Mouse (Mus musculus): ENCODE measurements around the gene Akirin2. TPM values are rescaled to one million over a fixed set of nuclear protein-coding genes. Genes with fewer than 3 reads are reported as not detected.
"Not testable (repeated sequence)": the region's sequence is repeated elsewhere in the genome, so short reads cannot be mapped to it uniquely, and the experiment has no call there.

The Akirin2 gene
- polyA plus RNA-seq, 1 experiment from 2014 or later: 68.4 TPM

DNA sequence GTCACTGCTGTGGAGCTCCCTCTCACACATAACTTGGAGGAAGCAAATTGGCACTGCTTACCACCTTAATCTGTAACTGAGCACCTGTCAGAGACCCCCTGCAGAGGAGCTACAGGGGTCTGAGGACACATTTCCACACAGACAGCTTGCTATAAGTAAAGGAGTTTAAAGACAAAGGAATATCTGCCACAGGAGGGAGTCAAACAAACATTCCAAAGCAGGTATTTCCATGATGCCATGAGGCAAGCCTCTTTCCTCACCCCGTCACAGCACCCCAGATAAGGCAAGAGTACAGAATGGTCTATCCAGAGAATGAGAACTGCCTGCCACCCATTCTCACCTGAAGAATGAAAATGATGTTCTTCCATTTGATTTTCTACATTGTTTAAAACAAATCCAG, 28.5 kb downstream of the Akirin2 start:
- Histone ChIP-seq H3K27ac (ENCODE audit: low read length) (no peak overlapping the region), H3K4me2 (ENCODE audit: low read length) (no peak overlapping the region), H3K36me3 (ENCODE audit: control insufficient read depth, insufficient read depth, low read length) (peaks cover 33% of the 10 kb centered on the region), H3K9me3 (replicated peaks; ENCODE audit: control insufficient read depth, low read length, poor library complexity, severe bottlenecking) (no peaks in the 10 kb centered on the region), H3K9ac (ENCODE audit: low read depth, low read length) (no peak overlapping the region), H3K4me1 (ENCODE audit: control insufficient read depth, insufficient read depth, low read length) (no peaks in the 10 kb centered on the region), H3K4me3 (ENCODE audit: low read depth, low read length) (no peak overlapping the region), H3K27me3 (ENCODE audit: control insufficient read depth, insufficient read depth, low read depth, low read length) (no peaks in the 10 kb centered on the region)
- ATAC-seq: no peak
- 81% methylated on average over 1 of the region's 1 CpGs for WGBS

DNA sequence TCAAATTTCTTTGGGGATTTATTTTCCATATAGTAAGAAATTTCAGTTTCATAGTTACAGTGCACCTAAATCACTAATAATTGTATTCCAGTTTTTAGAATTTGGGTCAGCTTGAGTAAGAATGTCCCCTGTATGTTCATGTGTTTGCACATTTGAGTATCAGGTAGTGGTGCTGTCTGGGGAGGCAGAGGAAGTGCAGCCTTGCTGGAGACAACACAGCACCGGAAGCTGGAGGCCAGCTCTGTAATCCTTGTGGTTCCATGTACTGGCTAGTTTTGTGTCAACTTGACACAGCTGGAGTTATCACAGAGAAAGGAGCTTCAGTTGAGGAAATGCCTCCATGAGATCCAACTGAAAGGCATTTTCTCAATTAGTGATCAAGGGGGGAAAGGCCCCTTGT, 30.8 kb downstream of the Akirin2 start:
- H3K36me3 ChIP-seq (ENCODE audit: control insufficient read depth, insufficient read depth, low read length): peaks cover 35% of the 10 kb centered on the region
- not testable (repeated sequence) for H3K4me1 ChIP-seq (ENCODE audit: control insufficient read depth, insufficient read depth, low read length); H3K4me3 ChIP-seq (ENCODE audit: low read depth, low read length); H3K4me2 ChIP-seq (ENCODE audit: low read length); ATAC-seq; H3K9ac ChIP-seq (ENCODE audit: low read depth, low read length); H3K27me3 ChIP-seq (ENCODE audit: control insufficient read depth, insufficient read depth, low read depth, low read length); H3K27ac ChIP-seq (ENCODE audit: low read length); H3K9me3 ChIP-seq (replicated peaks; ENCODE audit: control insufficient read depth, low read length, poor library complexity, severe bottlenecking)
- WGBS: 88% methylated on average over 1 of the region's 1 CpGs

GRCm38 (mm10) chr4:34581990-34582389, 31.3 kb downstream of the Akirin2 start:
- Histone ChIP-seq H3K9me3 (replicated peaks; ENCODE audit: control insufficient read depth, low read length, poor library complexity, severe bottlenecking) (no peaks in the 10 kb centered on the region), H3K4me3 (ENCODE audit: low read depth, low read length) (no peak overlapping the region), H3K27me3 (ENCODE audit: control insufficient read depth, insufficient read depth, low read depth, low read length) (no peaks in the 10 kb centered on the region), H3K4me1 (ENCODE audit: control insufficient read depth, insufficient read depth, low read length) (no peaks in the 10 kb centered on the region), H3K9ac (ENCODE audit: low read depth, low read length) (no peak overlapping the region), H3K4me2 (ENCODE audit: low read length) (no peak overlapping the region), H3K27ac (ENCODE audit: low read length) (no peak overlapping the region), H3K36me3 (ENCODE audit: control insufficient read depth, insufficient read depth, low read length) (peaks cover 35% of the 10 kb centered on the region)
- ATAC-seq: no peak
- WGBS: 64% methylated on average over 7 of the region's 7 CpGs

- H3K9me3 ChIP-seq (replicated peaks; ENCODE audit: control insufficient read depth, low read length, poor library complexity, severe bottlenecking): no peaks in the 10 kb centered on the region
- no peaks in the 10 kb centered on the region for H3K27me3 ChIP-seq (ENCODE audit: control insufficient read depth, insufficient read depth, low read depth, low read length)
- H3K4me3 ChIP-seq (ENCODE audit: low read depth, low read length): no peak overlapping the region
- no peak for ATAC-seq
- H3K4me1 ChIP-seq (ENCODE audit: control insufficient read depth, insufficient read depth, low read length): no peaks in the 10 kb centered on the region
- H3K9ac ChIP-seq (ENCODE audit: low read depth, low read length): no peak overlapping the region
- peaks cover 31% of the 10 kb centered on the region for H3K36me3 ChIP-seq (ENCODE audit: control insufficient read depth, insufficient read depth, low read length)
- WGBS: 63% methylated on average over 5 of the region's 5 CpGs
- no peak overlapping the region for H3K27ac ChIP-seq (ENCODE audit: low read length)
- no peak overlapping the region for H3K4me2 ChIP-seq (ENCODE audit: low read length)
Measured at GRCm38 (mm10) chr4:34582476-34582875, 31.7 kb downstream of the Akirin2 start.

DNA sequence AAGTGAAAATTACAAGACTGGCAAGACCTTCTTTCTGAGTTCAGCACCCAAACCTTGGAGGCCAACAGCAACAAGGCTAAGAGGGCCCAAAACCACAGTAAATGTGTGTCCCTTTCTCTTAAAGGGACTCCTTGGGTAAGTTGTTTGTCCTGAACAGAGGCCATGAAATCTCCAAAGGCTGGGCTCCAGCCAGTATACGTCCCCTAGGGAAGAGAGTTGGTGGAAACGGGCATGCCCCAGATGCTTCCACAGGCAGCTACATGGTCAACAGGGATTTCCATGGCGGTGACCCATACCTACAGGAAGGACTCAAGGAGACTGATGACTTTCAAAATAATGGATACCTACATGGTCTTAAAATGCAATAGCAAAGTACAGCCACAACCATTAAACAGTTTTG, 32.7 kb downstream of the Akirin2 start:
- no peak overlapping the region for H3K4me3 ChIP-seq (ENCODE audit: low read depth, low read length)
- H3K36me3 ChIP-seq (ENCODE audit: control insufficient read depth, insufficient read depth, low read length): peaks cover 28% of the 10 kb centered on the region
- H3K9me3 ChIP-seq (replicated peaks; ENCODE audit: control insufficient read depth, low read length, poor library complexity, severe bottlenecking): no peaks in the 10 kb centered on the region
- H3K9ac ChIP-seq (ENCODE audit: low read depth, low read length): no peak overlapping the region
- no peaks in the 10 kb centered on the region for H3K4me1 ChIP-seq (ENCODE audit: control insufficient read depth, insufficient read depth, low read length)
- no peak for ATAC-seq
- no peak overlapping the region for H3K4me2 ChIP-seq (ENCODE audit: low read length)
- WGBS: 89% methylated on average over 3 of the region's 3 CpGs
- H3K27ac ChIP-seq (ENCODE audit: low read length): no peak overlapping the region
- no peaks in the 10 kb centered on the region for H3K27me3 ChIP-seq (ENCODE audit: control insufficient read depth, insufficient read depth, low read depth, low read length)

GRCm38 (mm10) chr4:34584871-34585607, 34.3 kb downstream of the Akirin2 start:
- no peaks in the 10 kb centered on the region for H3K4me1 ChIP-seq (ENCODE audit: control insufficient read depth, insufficient read depth, low read length)
- no peak for ATAC-seq
- H3K9me3 ChIP-seq (replicated peaks; ENCODE audit: control insufficient read depth, low read length, poor library complexity, severe bottlenecking): no peaks in the 10 kb centered on the region
- no peak overlapping the region for H3K9ac ChIP-seq (ENCODE audit: low read depth, low read length)
- no peak overlapping the region for H3K4me3 ChIP-seq (ENCODE audit: low read depth, low read length)
- peaks cover 25% of the 10 kb centered on the region for H3K36me3 ChIP-seq (ENCODE audit: control insufficient read depth, insufficient read depth, low read length)
- H3K27ac ChIP-seq (ENCODE audit: low read length): no peak overlapping the region
- H3K27me3 ChIP-seq (ENCODE audit: control insufficient read depth, insufficient read depth, low read depth, low read length): no peaks in the 10 kb centered on the region
- H3K4me2 ChIP-seq (ENCODE audit: low read length): no peak overlapping the region
- WGBS: 86% methylated on average over 7 of the region's 7 CpGs

DNA sequence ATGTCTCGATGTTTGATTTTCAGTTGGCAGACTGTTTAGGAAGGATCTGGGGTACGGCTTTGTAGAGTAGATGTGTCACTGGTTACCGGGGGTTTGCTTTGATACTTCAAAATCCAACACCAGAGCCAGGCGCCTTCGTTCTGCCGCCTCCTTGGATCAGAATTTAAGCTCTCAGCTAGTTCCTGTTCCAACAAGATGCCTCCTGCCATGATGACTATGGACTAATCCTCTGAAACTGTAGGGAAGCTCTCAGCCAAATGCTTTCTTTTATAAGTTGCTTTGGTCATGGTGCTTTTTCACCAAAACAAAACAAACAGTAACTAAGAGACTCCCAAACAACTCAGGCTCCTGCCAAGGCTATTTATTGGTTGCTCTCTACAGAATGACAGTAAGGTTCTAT, 52.4 kb downstream of the Akirin2 start:
- H3K4me2 ChIP-seq (ENCODE audit: low read length): no peak overlapping the region
- 80% methylated on average over 6 of the region's 6 CpGs for WGBS
- peaks cover 9% of the 10 kb centered on the region for H3K36me3 ChIP-seq (ENCODE audit: control insufficient read depth, insufficient read depth, low read length)
- no peak overlapping the region for H3K9ac ChIP-seq (ENCODE audit: low read depth, low read length)
- H3K9me3 ChIP-seq (replicated peaks; ENCODE audit: control insufficient read depth, low read length, poor library complexity, severe bottlenecking): no peaks in the 10 kb centered on the region
- no peak overlapping the region for H3K4me3 ChIP-seq (ENCODE audit: low read depth, low read length)
- no peaks in the 10 kb centered on the region for H3K27me3 ChIP-seq (ENCODE audit: control insufficient read depth, insufficient read depth, low read depth, low read length)
- H3K27ac ChIP-seq (ENCODE audit: low read length): no peak overlapping the region
- no peaks in the 10 kb centered on the region for H3K4me1 ChIP-seq (ENCODE audit: control insufficient read depth, insufficient read depth, low read length)
- no peak for ATAC-seq

GRCm38 (mm10) chr4:34606658-34607057, 55.9 kb downstream of the Akirin2 start:
- 96% methylated on average over 10 of the region's 10 CpGs for WGBS
- Histone ChIP-seq H3K9ac (ENCODE audit: low read depth, low read length) (no peak overlapping the region), H3K27ac (ENCODE audit: low read length) (no peak overlapping the region), H3K27me3 (ENCODE audit: control insufficient read depth, insufficient read depth, low read depth, low read length) (no peaks in the 10 kb centered on the region), H3K4me3 (ENCODE audit: low read depth, low read length) (no peak overlapping the region), H3K9me3 (replicated peaks; ENCODE audit: control insufficient read depth, low read length, poor library complexity, severe bottlenecking) (no peaks in the 10 kb centered on the region), H3K36me3 (ENCODE audit: control insufficient read depth, insufficient read depth, low read length) (peaks cover 16% of the 10 kb centered on the region), H3K4me2 (ENCODE audit: low read length) (no peak overlapping the region), H3K4me1 (ENCODE audit: control insufficient read depth, insufficient read depth, low read length) (no peaks in the 10 kb centered on the region)
- no peak for ATAC-seq

GRCm38 (mm10) chr4:34613571-34614145, 62.9 kb downstream of the Akirin2 start:
- no peak for ATAC-seq
- Histone ChIP-seq H3K9ac (ENCODE audit: low read depth, low read length) (peak overlapping the region; percentile 70), H3K4me3 (ENCODE audit: low read depth, low read length) (peak overlapping the region; percentile 67), H3K4me1 (ENCODE audit: control insufficient read depth, insufficient read depth, low read length) (peaks cover 24% of the 10 kb centered on the region), H3K27me3 (ENCODE audit: control insufficient read depth, insufficient read depth, low read depth, low read length) (no peaks in the 10 kb centered on the region), H3K4me2 (ENCODE audit: low read length) (peak overlapping the region; percentile 98), H3K36me3 (ENCODE audit: control insufficient read depth, insufficient read depth, low read length) (peaks cover 7% of the 10 kb centered on the region), H3K9me3 (replicated peaks; ENCODE audit: control insufficient read depth, low read length, poor library complexity, severe bottlenecking) (no peaks in the 10 kb centered on the region), H3K27ac (ENCODE audit: low read length) (no peak overlapping the region)
- 79% methylated on average over 6 of the region's 6 CpGs for WGBS

Measured in midbrain, embryonic 16.5 days (tissue).